In genomic region chr11:72174721-72175120, GRCm38 (mm10) we compare ENCODE assay signal across 18 mouse cellular contexts. TPM values are rescaled to one million over a fixed set of nuclear protein-coding genes. Genes with fewer than 3 reads are reported as not detected.
"Had no signal": no experiment of that assay in that cellular context is flagged by ENCODE, and none has a peak within 500 bp of the region (broad histone marks: within the 10 kb centered on the region; RNA-seq: fewer than 3 reads in every experiment).

No protein-coding gene starts in this region.

- H3K4me1 ChIP-seq: neural tube, embryonic 15.5 days; stomach, embryonic 15.5 days had no signal

- DNase-seq: retina, postnatal 1 day; right cerebral cortex, adult 18-20 months; right cerebral cortex, postnatal 14 days; right cerebral cortex, postnatal 25 days; right cerebral cortex, postnatal 4 days; spleen, adult 18-20 months; thymus, adult 18-20 months; thymus, adult 2 months; thymus, postnatal 14 days; thymus, postnatal 25 days; thymus, postnatal 36 days; thymus, postnatal 4 days had no signal

- H3K27me3 ChIP-seq: neural tube, embryonic 13.5 days; neural tube, embryonic 15.5 days; stomach, embryonic 15.5 days had no signal

- H3K4me3 ChIP-seq: neural tube, embryonic 13.5 days; neural tube, embryonic 15.5 days; stomach, embryonic 15.5 days had no signal

- H3K27ac ChIP-seq: neural tube, embryonic 13.5 days; neural tube, embryonic 15.5 days; stomach, embryonic 15.5 days; stomach, postnatal 0 days had no signal

- H3K9me3 ChIP-seq: neural tube, embryonic 13.5 days; neural tube, embryonic 15.5 days; stomach, embryonic 15.5 days had no signal

RNA-seq across cellular contexts. Expression of gene Gm43951, which starts 31.9 kb away (rescaled TPM):
- polyA plus RNA-seq: stomach, embryonic 14.5 days had no signal

RNA-seq across cellular contexts. Expression of gene Pitpnm3, which starts 39.1 kb away (rescaled TPM):
- total RNA-seq: neutrophil, adult 5-6 weeks had no signal
